Mouse (Mus musculus) kidney, adult 2 months (tissue): Measurements from ENCODE around the gene Nedd1. TPM values are rescaled to one million over a fixed set of nuclear protein-coding genes. Genes with fewer than 3 reads are reported as not detected.

ENCODE experiments used
- DNase-seq: peaks from one replicate; pipeline ENCODE4 v3.0.0; 2021
- H3K27ac ChIP-seq: fragments of 200-500 bp; 2 replicates; pipeline ENCODE4 v1.5.1; 2012; ENCODE audit warnings: low read depth, low read length, control low read depth, inconsistent platforms; ENCODE audit not compliant: insufficient read depth
- H3K27me3 ChIP-seq: fragments of 200-500 bp; replicated peaks from 2 replicates; pipeline ENCODE4 v1.6.1; 2012; ENCODE audit warnings: mild to moderate bottlenecking, moderate library complexity, low read length, inconsistent platforms; ENCODE audit not compliant: control insufficient read depth, insufficient read depth
- H3K36me3 ChIP-seq: fragments of 200-500 bp; 2 replicates; pipeline ENCODE4 v1.6.1; 2012; ENCODE audit warnings: mild to moderate bottlenecking, moderate library complexity, low read length, inconsistent platforms; ENCODE audit not compliant: control insufficient read depth, insufficient read depth
- H3K4me1 ChIP-seq: fragments of 200-500 bp; 2 replicates; pipeline ENCODE4 v1.6.1; 2011; ENCODE audit warnings: low read length; ENCODE audit not compliant: control insufficient read depth, insufficient read depth
- H3K4me3 ChIP-seq: fragments of 200-500 bp; 2 replicates; pipeline ENCODE4 v1.5.1; 2011; ENCODE audit warnings: mild to moderate bottlenecking, low read depth, low read length, control low read depth; ENCODE audit not compliant: insufficient read depth
- CTCF ChIP-seq: fragments of 200-500 bp; conservative IDR thresholded peaks from 2 replicates; pipeline ENCODE4 v1.5.1; 2011; ENCODE audit warnings: low read depth, mild to moderate bottlenecking, control low read depth, low read length, moderate library complexity, mixed read lengths; ENCODE audit not compliant: insufficient read depth, insufficient read length
- POLR2A ChIP-seq: fragments of 200-500 bp; IDR thresholded peaks from one replicate; pipeline ENCODE4 v1.6.1; 2011; ENCODE audit warnings: low read depth, low read length, control low read depth
- WGBS: fragments of 180-500 bp; shearing (Covaris S2); methylation state at CpG from one replicate; pipeline ENCODE4 v1.1.7; 2018; 5-methylcytosine and 5-hydroxymethylcytosine counted together
- polyA plus RNA-seq: library from polyadenylated mRNA; depleted of rRNA; stranded (reverse); fragments of >200 nt; gene quantifications from 2 replicates; pipeline ENCODE4 v1.2.3, GENCODE M21; 2012; rRNA removed

Nedd1 gene
- polyA plus RNA-seq: 3.1 and 5.1 TPM in 2 replicates

DNA sequence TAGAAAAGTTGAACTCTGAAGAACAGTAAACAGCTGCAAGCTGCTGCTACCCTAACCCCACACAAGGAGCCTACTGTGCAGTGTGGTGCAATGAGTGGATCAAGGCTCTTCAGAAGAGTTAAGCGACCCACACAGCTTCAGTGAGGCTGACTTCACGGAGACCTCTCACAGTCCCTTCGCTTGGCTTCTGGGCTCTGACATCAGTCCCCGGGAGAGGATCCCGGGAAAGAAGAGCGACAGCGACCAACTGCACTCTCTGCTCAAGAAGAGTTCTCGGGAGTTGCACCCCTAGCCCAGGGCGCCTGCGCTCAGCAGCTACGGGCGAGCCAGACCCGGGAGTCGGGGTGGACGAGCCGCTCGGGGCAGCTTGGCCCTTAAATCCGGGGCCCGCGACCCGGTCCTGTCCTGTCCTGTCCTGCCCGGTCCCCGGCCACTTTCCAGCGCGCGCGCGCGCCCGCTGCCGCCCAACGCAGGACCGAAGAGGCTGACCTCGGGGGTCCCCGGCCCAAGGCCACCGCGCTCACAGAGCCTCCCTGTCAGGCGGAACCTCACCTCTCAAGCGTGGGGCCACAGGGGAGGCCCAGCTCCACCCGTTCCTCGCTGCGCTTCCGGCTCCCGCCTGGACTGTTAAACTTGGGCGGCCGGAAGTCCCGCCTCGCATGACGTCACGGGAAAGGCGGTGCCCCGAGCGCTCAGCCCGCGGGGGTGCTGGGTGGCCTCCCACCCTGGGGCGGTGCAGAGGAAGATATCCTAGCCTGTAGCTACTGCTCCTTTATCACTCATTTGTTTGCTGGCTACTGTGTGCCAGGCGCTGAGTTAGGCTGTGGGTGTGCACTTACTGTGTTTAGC is at the start of gene Nedd1:
TSS of gene Nedd1 (minus strand) at position 650 of the 849 bp plus-strand sequence.
- H3K36me3 ChIP-seq: no peaks in the 10 kb centered on the region
- H3K4me1 ChIP-seq: no peaks in the 10 kb centered on the region; the same call in 1 of the 2 replicates
- H3K4me3 ChIP-seq: peak within 1 kb of the TSS; percentile 46
- under 1% methylated on average over 57 of the region's 57 CpGs for WGBS
- DNase-seq: peak; percentile 97
- TF ChIP-seq CTCF: no peak
- peak; percentile 55 for TF ChIP-seq POLR2A
- H3K27me3 ChIP-seq: no peaks in the 10 kb centered on the region
- H3K27ac ChIP-seq: peak within 1 kb of the TSS; percentile 49; the same call in 1 of the 2 replicates

DNA sequence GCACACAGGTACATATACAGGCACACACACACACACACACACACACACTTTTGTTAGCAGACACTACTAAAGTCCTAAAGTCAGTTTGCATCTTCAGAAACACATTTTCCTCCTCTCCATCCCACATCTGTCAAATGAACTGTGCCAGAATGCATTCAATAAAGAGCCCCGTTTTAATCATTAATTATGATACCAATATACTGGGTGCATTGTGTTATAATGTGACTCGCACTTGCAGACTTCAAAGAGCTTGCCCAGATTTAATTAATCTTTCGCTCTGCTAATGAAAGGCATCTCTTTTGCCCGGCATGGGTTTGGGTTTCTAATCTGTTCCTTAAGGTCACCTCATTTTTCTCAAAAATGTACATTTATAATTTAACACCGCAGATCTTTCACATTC is 32.1 kb upstream of the Nedd1 start:
- no peak for DNase-seq
- H3K4me3 ChIP-seq: no peak overlapping the region
- 87% methylated on average over 5 of the region's 5 CpGs for WGBS
- no peaks in the 10 kb centered on the region for H3K27me3 ChIP-seq
- no peak overlapping the region for H3K27ac ChIP-seq
- no peaks in the 10 kb centered on the region for H3K4me1 ChIP-seq
- no peak for TF ChIP-seq CTCF
- TF ChIP-seq POLR2A: no peak
- no peaks in the 10 kb centered on the region for H3K36me3 ChIP-seq

DNA sequence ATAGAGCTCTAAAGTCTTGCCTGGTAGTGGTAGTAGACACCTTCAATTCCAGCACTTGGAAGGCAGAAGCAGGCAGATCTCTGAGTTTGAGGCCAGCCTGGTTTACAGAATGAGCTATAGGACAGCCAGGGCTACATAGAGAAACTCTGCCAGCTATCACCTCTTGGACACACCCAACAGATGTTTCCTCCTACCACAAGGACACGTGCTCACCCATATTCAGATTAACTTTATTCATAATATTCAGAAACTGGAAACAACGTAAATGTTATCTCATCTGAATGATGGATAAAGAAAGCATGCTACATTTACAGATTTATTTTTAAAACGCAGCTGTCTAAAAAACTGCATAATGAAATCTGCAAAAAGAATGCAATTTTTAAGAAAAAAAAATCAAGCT is 8.1 kb upstream of the Nedd1 start:
- TF ChIP-seq CTCF (no peak), POLR2A (no peak)
- Histone ChIP-seq H3K4me3 (no peak overlapping the region), H3K4me1 (no peaks in the 10 kb centered on the region), H3K27ac (no peak overlapping the region), H3K27me3 (no peaks in the 10 kb centered on the region), H3K36me3 (no peaks in the 10 kb centered on the region)
- no peak for DNase-seq
- WGBS: 88% methylated on average over 3 of the region's 3 CpGs

DNA sequence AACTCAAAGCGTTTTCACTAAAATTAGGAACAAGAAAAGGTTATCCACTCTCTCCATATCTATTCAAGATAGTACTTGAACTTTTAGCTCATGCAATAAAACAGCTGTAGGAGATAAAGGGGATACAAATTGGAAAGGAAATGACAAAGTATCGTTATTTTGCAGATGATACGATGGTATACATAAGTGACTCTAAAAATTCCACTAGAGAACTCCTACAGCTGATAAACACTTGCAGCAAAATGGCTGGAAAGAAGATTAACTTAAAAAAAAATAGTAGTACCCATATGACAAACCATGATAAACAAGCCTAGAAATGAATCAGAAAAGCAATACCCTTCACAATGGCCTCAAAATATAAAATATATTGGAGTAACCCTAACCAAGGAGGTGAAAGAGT is 6.5 kb upstream of the Nedd1 start:
- TF ChIP-seq POLR2A (no peak), CTCF (no peak)
- no peak for DNase-seq
- Histone ChIP-seq H3K4me1 (no peaks in the 10 kb centered on the region), H3K4me3 (no peak overlapping the region), H3K36me3 (no peaks in the 10 kb centered on the region), H3K27ac (no peak overlapping the region), H3K27me3 (no peaks in the 10 kb centered on the region)
- WGBS: 68% methylated on average over 3 of the region's 3 CpGs

DNA sequence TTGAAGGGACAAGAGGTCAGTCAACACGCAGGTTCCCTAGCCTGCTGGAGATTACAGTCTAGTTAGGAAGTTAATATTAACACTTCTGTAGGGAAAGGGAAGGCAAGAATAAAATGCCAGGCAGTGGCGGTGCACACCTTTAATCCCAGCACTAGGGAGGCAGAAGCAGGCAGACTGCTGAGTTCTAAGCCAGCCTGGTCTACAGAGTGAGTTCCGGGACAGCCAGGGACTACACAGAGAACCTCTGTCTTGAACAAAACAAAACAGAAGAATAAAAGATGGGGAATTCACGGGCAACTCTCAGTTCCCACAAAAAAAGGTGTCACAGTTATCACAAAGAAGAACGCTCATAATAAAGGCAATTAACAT is 384 bp upstream of the Nedd1 start:
- H3K36me3 ChIP-seq: no peaks in the 10 kb centered on the region
- 21% methylated on average over 5 of the region's 5 CpGs for WGBS
- H3K4me1 ChIP-seq: no peaks in the 10 kb centered on the region; the same call in 1 of the 2 replicates
- TF ChIP-seq POLR2A (no peak), CTCF (0 out of 2 replicates have a peak, but pooled peaks have one; percentile 11)
- H3K4me3 ChIP-seq: peak overlapping the region; percentile 46
- H3K27ac ChIP-seq: peak overlapping the region; percentile 49; the same call in 1 of the 2 replicates
- H3K27me3 ChIP-seq: no peaks in the 10 kb centered on the region
- no peak for DNase-seq

DNA sequence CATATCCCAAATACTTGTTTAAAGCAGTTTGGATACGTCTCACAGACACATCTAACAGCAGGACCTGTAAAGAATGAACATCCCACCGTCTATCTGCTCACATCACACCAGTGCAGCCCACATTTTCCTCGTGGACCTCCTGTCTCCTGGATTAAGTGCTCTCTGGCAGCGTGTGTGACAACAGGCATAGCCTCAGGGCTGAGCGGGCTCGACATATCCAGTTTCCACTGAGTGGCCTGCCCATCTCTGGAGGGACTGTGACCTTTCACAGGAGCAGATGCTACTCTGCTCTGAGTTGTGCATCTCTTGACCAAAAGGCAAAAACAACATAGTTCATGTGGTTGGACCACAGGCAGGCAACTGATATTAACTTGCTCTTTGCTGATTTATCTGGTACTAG is 23.2 kb downstream of the Nedd1 start:
- DNase-seq: no peak
- 52% methylated on average over 6 of the region's 6 CpGs for WGBS
- Histone ChIP-seq H3K27ac (no peak overlapping the region), H3K36me3 (peaks cover 4% of the 10 kb centered on the region), H3K27me3 (no peaks in the 10 kb centered on the region), H3K4me1 (no peaks in the 10 kb centered on the region), H3K4me3 (no peak overlapping the region)
- no peak for TF ChIP-seq CTCF
- TF ChIP-seq POLR2A: no peak

DNA sequence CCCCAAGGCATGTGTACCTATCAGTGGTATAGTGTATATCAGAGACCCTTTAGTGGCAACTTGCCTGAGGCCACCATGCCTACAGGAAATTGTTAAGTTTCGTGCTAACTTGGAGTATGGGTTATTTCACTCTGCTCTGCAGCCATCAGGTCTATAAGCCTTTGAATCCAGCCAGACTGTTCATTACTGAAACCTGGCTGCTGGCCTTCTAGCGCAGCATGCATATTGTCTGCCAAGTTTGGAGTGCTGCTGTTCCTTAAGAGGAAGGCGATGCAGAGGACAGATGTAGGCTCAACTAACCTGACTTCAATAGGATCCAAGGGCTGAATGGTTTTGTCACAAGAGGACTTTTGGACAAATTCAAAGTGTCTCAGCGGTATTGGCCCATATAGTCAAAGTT is 47.2 kb downstream of the Nedd1 start:
- Histone ChIP-seq H3K27me3 (no peaks in the 10 kb centered on the region), H3K27ac (no peak overlapping the region), H3K36me3 (no peaks in the 10 kb centered on the region), H3K4me1 (no peaks in the 10 kb centered on the region), H3K4me3 (no peak overlapping the region)
- DNase-seq: no peak
- 94% methylated on average over 4 of the region's 4 CpGs for WGBS
- no peak for TF ChIP-seq CTCF
- TF ChIP-seq POLR2A: no peak
